Mouse (Mus musculus) E14TG2a.4 (cell line): ENCODE data around the gene Alkbh7.

Experiments used
- CTCF ChIP-seq: conservative IDR thresholded peaks from 2 replicates; pipeline ENCODE4 v1.5.1; 2014; ENCODE audit warnings: low read length
- NANOG ChIP-seq: IDR thresholded peaks from 2 replicates; pipeline ENCODE4 v1.6.1; 2014; ENCODE audit warnings: borderline replicate concordance, low read length, mixed read lengths
- POU5F1 ChIP-seq: IDR thresholded peaks from 2 replicates; pipeline ENCODE4 v1.6.1; 2014; ENCODE audit warnings: low read length, borderline replicate concordance

- TF ChIP-seq CTCF (no peak), NANOG (no peak), POU5F1 (no peak)
Observed at GRCm38 (mm10) chr17:56982013-56982412, 15.1 kb upstream of the Alkbh7 start, which contains the start of gene Acer1.
